Mouse (Mus musculus) MEL (cell line): ENCODE results near the gene Tbc1d7.

Experiments used
- BHLHE40 ChIP-seq: IDR thresholded peaks from 2 replicates; pipeline ENCODE4 v1.6.1; 2012; ENCODE audit warnings: low read depth, mild to moderate bottlenecking, inconsistent platforms, low read length, improper control_type of control experiment, borderline replicate concordance
- CTCF ChIP-seq, 3 experiments: IDR thresholded peaks in 2 of 3; conservative IDR thresholded peaks in 1 of 3; 2 replicates each; pipeline ENCODE4 v1.5.1; 2011 to 2012; ENCODE audit warnings: low read length in 3 of 3, low read depth in 2 of 3, mild to moderate bottlenecking in 2 of 3, improper control_type of control experiment in 1 of 3, inconsistent platforms in 1 of 3, mixed read lengths in 1 of 3, moderate library complexity in 1 of 3; ENCODE audit not compliant: control insufficient read depth in 1 of 3, insufficient read depth in 1 of 3, poor library complexity in 1 of 3, severe bottlenecking in 1 of 3
- EP300 ChIP-seq, 2 experiments: IDR thresholded peaks; 2 replicates each; pipeline ENCODE4 v1.6.1; 2011; ENCODE audit warnings: improper control_type of control experiment in 2 of 2, low read length in 2 of 2, low read depth in 1 of 2, mild to moderate bottlenecking in 1 of 2
- KAT2A ChIP-seq: conservative IDR thresholded peaks from 2 replicates; pipeline ENCODE4 v1.6.1; 2012; ENCODE audit warnings: low read depth, low read length, improper control_type of control experiment, inconsistent platforms
- MAZ ChIP-seq: IDR thresholded peaks from 2 replicates; pipeline ENCODE4 v1.6.1; 2012; ENCODE audit warnings: low read depth, mild to moderate bottlenecking, inconsistent platforms, low read length, improper control_type of control experiment
- POLR2A ChIP-seq, 2 experiments: IDR thresholded peaks; 2 replicates each; pipeline ENCODE4 v1.6.1; 2011 to 2012; ENCODE audit warnings: low read length in 2 of 2, mild to moderate bottlenecking in 2 of 2, control low read depth in 1 of 2, improper control_type of control experiment in 1 of 2, low read depth in 1 of 2, moderate library complexity in 1 of 2; ENCODE audit not compliant: control insufficient read depth in 1 of 2, insufficient read depth in 1 of 2, poor library complexity in 1 of 2
- TCF12 ChIP-seq: IDR thresholded peaks from 2 replicates; pipeline ENCODE4 v1.6.1; 2014; ENCODE audit warnings: low read depth, mild to moderate bottlenecking, inconsistent platforms, low read length, improper control_type of control experiment, moderate library complexity
- ZMIZ1 ChIP-seq: IDR thresholded peaks from 2 replicates; pipeline ENCODE4 v1.6.1; 2012; ENCODE audit warnings: low read depth, mild to moderate bottlenecking, inconsistent platforms, low read length, improper control_type of control experiment, moderate library complexity

DNA sequence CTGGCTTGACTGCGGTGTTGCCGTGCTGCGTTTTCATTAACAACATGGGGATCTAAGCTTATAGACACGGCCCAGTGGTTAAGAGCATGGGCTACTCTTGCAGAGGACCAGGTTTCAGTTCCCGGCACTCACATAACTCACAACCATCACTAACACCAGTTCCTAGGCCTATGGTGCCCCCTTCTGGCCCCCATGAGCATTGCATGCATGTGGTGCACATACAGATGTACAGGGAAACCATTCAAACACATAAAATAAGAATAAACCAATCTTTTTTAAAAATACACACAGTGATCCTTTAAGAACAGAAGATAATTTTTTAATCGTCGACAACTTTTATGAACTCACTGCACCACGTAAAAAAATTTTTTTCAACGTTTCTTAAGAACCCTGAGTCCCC lies 66.8 kb downstream of the Tbc1d7 start:
- TF ChIP-seq EP300 (IDR thresholded peaks at IDR 0.05; ENCODE audit: low read depth in 1 of 2, low read length in 2 of 2) (no peak), MAZ (no peak), CTCF (IDR thresholded peaks at IDR 0.05 in 2 of 3, conservative IDR thresholded peaks at IDR 0.05 in 1 of 3; ENCODE audit: control insufficient read depth in 1 of 3, insufficient read depth in 1 of 3, low read depth in 2 of 3, low read length in 3 of 3, poor library complexity in 1 of 3, severe bottlenecking in 1 of 3) (peak in 2 of 3 experiments; percentile 10 to 22; a peak in 4 of 6 replicates), TCF12 (no peak), POLR2A (IDR thresholded peaks at IDR 0.05; ENCODE audit: control insufficient read depth in 1 of 2, insufficient read depth in 1 of 2, low read depth in 1 of 2, low read length in 2 of 2, poor library complexity in 1 of 2) (no peak), BHLHE40 (no peak), KAT2A (no peak), ZMIZ1 (no peak)
